Mouse (Mus musculus) adrenal gland, postnatal 25 days (tissue): Measurements from ENCODE around the gene Tbccd1. TPM values are rescaled to one million over a fixed set of nuclear protein-coding genes. Genes with fewer than 3 reads are reported as not detected.

Experiments used
- DNase-seq: peaks from one replicate; pipeline ENCODE4 v3.0.0; 2021; ENCODE audit warnings: mixed read lengths
- total RNA-seq: library from RNA; stranded (reverse); gene quantifications from 2 replicates; pipeline ENCODE4 v1.2.3, GENCODE M21; 2021

The Tbccd1 gene
- total RNA-seq, 1 experiment from 2014 or later, result 23.6 TPM

GRCm38 (mm10) chr16:22872397-22872796 lies 14.9 kb upstream of the Tbccd1 start:
- no peak for DNase-seq

GRCm38 (mm10) chr16:22856773-22857172 lies 696 bp downstream of the Tbccd1 start:
- no peak for DNase-seq

DNA sequence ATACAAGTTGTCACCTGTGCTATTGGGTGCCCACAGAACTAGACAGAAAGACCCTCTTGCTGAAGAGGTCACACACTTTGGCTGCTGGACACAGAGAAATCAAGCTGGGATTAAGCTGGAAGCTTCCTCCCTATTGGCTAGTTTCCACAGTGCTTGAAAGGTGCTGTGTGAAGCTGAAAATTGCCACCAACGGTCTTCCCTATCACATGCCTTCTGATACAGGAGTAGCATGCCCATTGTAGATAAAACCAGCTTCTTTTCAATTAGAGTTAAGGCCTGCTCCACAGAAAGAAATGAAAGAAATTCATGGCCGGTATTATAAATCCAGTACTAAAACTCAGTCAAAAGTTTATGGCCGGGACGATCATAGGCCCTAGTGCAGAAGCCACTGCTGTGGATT lies 4.8 kb downstream of the Tbccd1 start:
- DNase-seq, result no peak

DNA sequence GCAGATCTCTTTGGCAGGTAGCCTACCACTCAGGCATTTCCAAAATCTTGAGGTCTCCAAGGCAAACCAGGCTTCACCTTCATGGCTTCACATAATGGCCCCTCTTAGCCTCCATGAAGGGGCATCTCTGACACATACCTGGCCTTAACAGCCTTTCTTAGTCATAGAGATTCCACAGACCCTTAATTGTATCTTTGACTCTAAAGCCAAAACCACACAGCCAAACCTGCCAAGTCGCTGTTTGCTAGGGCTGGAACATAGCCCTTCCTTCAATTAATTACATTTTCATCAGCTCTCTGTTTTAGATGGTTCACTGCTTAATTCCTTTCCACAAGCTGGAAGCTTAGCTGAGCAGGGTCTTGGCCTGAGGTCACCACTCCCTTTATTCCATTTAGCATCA lies 9.1 kb downstream of the Tbccd1 start:
- no peak for DNase-seq

DNA sequence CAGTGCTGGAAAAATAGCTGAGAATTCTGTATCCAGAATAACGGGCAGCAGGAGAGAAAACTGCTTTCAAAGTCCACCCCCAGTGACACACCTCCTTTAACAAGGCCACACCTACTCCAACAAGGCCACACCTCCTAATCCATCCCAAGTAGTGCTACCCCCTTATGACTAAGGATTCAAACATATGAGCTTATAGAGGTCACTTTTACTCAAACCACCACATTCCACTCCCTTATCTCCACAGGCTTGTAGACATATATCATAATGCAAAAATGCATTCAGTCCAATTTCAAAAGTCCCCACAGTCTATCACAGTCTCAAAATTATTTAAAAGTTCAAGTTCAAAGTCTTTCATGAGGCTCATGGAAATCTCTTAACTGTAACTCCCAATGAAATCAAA lies 9.8 kb downstream of the Tbccd1 start:
- no peak for DNase-seq

DNA sequence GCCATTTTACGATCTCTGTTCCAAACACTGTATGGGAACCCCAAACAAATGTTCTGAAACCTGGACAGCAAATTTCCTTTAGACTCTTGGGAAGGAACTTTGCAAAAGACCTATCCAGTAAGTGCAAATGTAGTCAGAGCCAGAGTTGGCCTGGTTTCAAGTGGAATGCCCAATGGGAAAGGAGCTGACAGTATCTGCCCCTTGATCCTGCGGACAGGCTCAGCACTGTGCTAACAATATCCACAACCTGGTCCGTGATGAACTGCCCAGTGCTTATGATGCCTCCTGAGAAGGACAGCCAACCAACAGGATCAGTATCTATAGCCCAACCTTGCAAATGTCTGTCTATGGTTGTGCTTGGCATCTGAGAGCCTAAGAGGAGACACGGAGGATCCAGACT lies 12.0 kb downstream of the Tbccd1 start:
- DNase-seq, result no peak

GRCm38 (mm10) chr16:22844834-22845233 lies 12.6 kb downstream of the Tbccd1 start:
- no peak for DNase-seq

- peak; percentile 87 for DNase-seq
Measured at GRCm38 (mm10) chr16:22844061-22844801, 13.2 kb downstream of the Tbccd1 start.

DNA sequence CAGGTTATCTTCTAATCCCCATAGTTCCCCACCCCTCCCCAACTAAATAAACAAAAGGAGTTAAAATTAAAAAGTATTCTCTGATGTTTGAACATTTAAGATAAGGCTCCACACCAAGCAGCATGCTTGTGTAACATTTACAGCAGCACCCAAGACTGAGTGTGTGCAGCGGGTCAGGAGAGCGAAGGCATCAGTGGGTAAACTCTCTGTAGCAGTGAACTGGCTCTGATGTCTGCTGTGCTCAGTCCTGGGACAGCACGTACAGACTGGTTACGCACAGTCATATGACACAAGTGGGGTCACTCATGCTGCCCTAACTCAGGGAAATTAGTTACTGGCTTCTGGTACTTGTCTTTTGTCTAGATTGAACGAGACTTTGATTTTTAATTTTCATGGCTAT lies 14.6 kb downstream of the Tbccd1 start:
- DNase-seq, result no peak

- no peak for DNase-seq
Measured at GRCm38 (mm10) chr16:22839146-22839857, 18.2 kb downstream of the Tbccd1 start.

- no peak for DNase-seq
Measured at GRCm38 (mm10) chr16:22832932-22833525, 24.4 kb downstream of the Tbccd1 start.

DNA sequence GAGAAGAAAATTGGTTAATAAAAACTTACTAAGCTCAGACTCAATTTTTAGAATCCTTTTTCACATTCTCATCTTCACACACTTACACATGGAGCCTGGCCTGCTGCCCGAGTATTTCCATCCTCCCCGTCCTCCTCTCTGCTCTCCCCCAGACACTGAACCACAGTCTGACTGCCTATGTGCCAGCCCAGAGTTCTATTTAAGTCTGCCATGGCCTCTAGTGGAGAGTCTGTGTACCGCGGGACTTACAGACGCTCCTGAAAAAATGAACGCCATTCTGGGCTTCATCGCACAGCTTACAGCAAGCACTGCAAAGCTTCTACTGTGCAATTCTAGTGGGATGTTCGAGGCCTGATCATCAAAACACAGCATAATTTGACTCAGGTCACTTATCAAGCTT lies 36.7 kb downstream of the Tbccd1 start:
- DNase-seq, result no peak

DNA sequence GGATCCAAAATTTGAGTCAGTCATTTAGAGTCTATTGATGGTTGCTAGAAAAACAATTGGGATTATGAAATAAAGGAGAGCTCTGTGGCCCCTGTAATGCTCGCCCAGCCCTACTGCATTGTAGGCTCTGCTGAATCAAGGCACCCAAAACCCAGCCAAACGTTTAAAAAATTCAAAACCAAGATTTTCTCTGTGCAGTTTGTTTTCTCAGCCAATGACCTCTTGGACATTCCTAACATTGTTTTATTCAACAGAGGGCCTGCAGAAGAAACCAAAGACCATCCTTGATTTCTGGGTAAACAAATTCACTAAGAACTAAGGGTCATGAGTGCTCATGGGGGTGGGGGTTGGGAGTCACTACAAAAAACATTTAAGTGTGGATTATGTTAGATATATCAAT lies 46.0 kb downstream of the Tbccd1 start, which contains the start of gene Crygs:
TSS of gene Crygs (minus strand) at position 101 of the 400 bp plus-strand sequence.
- DNase-seq, result no peak

DNA sequence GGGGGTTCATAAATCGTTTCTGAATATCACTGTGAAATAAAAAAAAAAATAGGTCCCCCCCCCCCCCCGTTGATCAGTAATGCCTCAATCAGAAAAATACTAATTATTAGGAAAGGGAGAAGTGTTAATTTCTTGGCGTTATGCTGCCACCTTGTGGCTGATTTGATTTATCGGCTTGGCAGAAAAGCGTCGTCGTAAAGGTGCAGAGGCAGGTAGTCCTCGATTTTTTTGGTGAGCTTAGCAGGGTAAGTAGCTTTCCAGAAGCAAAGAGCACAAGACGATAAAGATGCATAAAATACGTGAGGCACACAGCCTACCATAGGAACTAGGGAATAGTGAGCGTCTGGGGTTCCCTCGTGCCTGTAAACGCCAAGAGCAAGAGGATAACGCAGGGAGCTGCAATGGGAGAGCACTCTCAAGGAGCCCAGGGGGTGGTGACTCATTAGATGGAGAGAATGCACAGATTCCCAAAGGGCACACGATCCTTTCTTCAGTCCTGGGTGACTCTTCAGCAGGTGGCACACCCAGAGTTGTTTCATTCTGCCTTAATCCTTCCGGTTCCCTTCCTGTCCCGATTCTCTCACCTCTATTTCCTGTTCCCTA lies 49.9 kb downstream of the Tbccd1 start:
- DNase-seq, result peak; percentile 36

GRCm38 (mm10) chr16:22802786-22803185 lies 54.7 kb downstream of the Tbccd1 start:
- DNase-seq, result no peak

DNA sequence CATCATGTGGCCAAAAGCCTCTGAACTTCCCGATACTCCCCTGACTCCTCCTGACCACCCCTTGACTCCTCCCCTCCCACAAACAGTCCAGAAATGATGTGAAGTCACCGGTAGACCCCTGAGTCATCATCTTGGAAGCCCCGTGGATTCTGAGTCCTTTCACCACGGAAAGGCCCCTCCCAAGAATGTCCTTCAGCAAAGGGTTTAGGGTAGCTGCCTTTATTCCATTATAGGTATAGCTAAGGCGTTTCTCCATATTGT lies 56.7 kb downstream of the Tbccd1 start:
- no peak for DNase-seq

DNA sequence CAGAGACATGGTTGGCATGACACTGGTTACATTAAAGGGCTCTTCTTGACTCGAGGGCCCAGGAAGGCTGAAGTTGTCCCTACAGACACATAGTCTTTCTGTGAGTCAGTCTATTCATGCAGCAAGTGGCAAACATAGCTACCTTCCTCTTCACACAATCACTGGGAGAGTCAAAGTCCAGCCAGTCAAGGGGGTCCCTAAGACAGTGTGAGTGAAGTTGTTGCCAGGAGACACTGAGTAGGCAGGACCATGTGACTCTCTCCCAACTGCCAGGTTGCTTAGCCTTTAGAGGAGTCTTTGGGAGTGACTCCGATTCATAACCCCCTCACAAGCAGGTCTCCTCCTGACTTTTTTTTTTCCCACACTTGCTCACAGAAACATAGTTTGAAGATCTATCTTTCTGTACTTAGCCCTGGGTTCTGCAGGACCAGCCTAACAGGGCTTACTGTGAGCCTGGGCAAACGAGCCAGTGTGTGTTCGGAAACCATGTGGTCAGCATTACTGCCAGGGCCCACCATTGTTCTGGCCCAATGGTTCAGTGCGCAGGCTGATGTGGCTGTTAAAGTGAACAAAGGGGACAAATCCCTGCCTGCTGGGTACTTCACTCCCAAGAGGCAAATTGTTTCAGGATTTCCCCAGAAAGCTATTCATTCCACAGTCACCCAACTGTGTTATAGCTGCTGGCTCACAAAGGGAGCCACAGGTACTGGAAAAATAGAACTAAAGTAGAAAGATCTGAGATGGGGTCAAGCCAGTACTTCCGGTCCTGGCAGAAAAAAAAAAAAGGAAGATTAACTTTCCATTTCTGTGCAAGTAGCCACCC lies 57.2 kb downstream of the Tbccd1 start:
- DNase-seq, result no peak

DNA sequence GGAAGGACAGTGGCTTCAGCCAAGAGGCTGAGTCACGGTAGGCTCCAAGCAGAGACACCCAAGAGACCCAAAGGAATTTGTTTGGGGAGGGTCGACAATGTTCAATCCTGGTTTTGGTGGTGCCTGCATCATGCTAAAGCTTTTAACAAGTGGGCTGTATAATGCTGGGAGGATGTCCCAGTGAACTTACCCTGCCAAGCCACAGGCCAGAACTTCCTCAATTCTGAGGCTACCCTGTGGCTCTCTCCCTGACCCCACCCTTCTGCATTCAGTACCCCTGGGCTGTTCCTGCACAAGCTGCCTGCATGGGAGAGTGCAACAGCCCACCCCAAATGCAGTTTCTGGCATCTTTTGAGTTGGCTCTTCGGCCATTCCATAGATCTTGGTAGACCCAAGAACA lies 58.9 kb downstream of the Tbccd1 start:
- DNase-seq, result no peak

DNA sequence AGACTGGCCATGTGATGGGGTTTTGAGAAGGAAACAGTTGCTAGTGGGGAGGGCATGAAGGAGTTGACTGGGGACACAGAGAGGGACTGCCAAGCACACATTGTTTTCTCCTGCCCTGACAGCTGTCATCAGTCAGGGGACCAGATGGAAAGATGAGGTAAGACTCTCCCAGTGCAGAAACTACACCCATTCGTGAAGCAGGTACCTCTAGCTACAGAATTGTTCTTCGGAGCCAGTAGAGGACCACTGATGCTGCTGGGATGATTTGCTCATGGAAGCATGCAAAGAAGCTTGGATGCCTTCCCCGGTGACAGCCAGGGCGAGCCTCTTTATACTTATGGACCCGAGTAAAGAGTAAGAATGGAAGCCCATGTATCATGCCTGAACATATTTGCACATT lies 59.9 kb downstream of the Tbccd1 start:
- no peak for DNase-seq

DNA sequence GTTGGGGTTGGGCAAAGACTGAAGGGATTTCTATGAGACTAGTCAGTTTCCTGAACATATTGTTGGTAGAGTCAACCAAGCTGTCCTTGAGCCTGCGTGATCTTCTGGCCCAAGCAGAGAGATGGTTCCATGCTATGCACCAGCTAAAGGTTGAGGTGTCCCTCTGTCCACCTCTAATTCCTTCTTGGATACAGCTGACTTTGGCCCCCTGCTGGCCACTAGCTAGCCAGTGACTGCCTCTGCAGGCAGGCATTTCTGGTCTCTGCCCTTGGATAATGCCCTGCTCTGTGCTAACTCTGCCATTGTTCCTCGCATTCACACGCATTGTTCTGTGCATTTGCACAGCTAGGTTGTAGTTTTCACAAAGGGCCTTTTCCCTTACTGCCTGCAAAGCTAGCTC lies 62.0 kb downstream of the Tbccd1 start:
- DNase-seq, result peak; percentile 43

DNA sequence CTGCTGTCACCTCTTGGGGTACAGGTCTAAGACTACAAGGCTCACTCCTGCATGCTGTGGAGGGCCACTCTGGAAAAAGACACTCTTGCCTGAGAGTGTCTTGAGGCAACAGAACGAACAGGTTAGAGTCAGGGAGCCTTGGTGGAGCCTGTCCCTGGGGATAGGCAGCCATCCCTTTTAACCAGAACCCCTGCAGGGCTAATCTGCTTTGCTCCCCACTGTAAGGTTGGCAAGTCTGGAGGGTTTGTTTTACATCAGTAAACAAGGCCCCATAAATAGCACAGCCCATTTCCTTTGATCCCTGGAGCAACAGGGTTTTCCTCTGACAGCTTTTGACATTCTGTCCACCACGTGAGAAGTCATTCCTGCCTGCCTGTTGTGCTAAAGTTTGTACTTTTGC lies 66.2 kb downstream of the Tbccd1 start:
- no peak for DNase-seq

- no peak for DNase-seq
Measured at GRCm38 (mm10) chr16:22789908-22790367, 67.5 kb downstream of the Tbccd1 start.
